Mouse (Mus musculus): Measurements from ENCODE around the gene Map2k6.

Map2k6 gene

DNA sequence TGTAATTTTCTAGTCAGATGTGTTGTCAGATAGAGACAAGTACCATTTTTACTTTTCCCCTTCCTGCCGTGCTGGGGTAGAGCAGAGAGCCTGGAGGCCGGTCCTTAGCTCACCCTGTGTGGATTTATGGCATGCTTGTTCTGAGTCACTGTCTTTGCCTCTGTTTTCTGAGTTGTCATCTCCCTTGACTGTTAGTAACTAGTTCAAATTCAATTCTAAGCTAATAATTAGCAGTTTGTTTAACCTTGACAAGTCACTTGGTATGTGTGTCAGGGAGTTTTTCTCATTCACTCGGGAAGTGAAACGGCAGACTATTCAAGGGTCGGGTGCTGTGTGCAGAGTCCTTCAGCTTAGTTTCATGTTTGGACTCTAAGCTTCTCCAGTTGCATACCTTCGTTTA, 86.2 kb downstream of the Map2k6 start:
- WGBS = 88% methylated on average over 6 of the region's 6 CpGs

DNA sequence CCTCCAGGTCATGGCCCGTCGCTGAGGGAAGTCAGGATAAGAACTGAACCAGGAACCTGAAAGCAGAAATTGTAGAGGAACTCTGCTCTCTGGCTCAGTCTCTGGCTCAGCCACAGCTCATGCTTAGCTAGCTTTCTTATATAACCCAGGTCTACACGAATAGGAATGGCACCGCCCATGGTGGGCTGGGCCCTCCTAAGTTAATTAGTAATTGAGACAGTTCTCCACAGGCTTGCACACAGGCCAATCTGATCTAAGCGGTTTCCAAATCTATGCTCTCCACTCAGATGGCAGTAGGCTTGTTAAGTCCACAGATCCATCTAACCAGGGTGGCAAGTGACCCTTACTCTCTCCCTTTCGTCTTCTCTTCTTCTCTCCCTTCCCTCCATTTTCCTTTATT, 88.9 kb downstream of the Map2k6 start:
- 97% methylated on average over 6 of the region's 6 CpGs for WGBS

DNA sequence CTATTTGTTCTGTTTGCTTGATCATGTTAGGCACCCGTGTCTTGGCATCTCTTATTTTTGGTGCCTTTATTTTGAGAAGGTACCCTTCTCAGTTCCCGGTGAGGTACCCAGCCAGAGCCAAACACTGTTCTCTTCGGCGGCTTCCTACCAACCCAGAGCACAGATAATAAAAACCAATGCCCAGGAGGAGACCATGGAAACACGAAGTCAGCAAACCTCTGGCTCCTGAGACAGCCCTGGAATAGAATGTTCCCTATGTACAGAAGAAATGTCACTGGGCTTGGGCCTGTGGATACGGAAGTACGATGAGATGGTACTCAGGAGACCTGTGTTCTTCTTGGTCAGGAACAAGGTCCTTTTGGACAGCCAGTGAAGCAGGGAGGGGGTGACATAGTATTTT, 89.4 kb downstream of the Map2k6 start:
- 95% methylated on average over 7 of the region's 7 CpGs for WGBS

GRCm38 (mm10) chr11:110495323-110496060, 96.6 kb downstream of the Map2k6 start:
- WGBS = 70% methylated on average over 4 of the region's 4 CpGs

DNA sequence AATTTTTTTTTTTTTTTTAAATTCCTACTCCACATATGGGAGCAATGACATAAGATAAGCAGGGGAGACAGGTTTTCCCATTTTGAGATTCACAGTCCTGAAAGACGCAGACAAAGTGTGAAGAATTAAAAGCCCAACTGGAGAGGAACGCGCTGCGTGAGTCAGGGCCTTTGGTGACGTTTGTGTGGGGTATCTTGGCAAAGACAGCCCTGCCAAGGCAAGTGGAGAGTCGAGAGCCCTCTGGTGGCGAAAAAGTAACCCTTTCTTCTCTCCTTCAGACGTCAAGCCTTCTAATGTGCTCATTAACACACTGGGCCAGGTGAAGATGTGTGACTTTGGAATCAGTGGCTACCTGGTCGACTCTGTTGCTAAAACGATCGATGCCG, 97.1 kb downstream of the Map2k6 start:
- 46% methylated on average over 12 of the region's 12 CpGs for WGBS

DNA sequence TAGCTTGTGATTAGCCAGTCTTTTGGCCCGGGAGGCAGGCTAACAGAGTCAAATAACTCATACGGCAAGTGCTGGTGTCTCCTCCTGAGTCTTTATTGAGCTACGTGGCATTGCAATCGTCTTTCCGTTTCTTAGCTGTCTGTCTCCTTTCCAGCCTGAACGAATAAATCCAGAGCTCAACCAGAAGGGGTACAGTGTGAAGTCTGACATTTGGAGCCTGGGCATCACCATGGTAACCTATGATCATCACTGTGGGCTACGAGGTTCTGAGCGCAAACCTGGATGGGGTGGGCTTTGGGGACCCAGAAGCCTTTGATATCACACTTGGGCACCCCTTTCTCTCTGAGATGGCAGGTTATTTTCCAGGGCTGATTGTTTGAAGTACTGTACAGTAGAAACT, 98.8 kb downstream of the Map2k6 start:
- WGBS = 61% methylated on average over 8 of the region's 8 CpGs

DNA sequence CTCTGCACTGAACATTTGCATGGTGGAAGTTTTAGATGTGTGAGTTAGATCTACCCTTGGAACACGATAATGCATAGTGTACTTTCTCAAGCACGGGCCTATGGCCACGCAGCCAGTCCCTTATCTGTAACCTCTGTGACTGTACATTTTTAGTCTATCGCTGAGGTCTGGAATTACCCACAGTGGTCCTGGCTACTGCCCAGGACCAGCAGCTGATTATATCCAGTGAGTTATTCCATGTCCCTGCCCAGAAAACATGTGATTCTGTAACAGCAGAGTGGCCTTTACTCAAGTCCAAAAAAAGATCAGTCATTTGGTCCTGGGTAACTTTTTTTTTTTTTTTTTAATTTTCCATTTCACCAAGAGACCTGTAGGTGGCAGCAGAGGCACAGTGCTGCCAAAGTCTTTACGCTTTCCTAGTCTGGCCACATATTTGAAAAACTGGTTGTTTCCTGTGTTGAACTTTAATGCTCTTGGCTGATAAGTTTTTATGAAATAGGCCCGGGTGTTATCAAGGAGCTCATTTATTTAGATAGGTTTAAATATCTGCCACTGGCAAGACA, 99.8 kb downstream of the Map2k6 start:
- 33% methylated on average over 6 of the region's 6 CpGs for WGBS

- 86% methylated on average over 11 of the region's 11 CpGs for WGBS
These were observed 104.2 kb downstream of the Map2k6 start for GRCm38 (mm10) chr11:110502937-110503670.

- WGBS = 63% methylated on average over 7 of the region's 7 CpGs
These were observed 112.5 kb downstream of the Map2k6 start for GRCm38 (mm10) chr11:110511466-110511865.

DNA sequence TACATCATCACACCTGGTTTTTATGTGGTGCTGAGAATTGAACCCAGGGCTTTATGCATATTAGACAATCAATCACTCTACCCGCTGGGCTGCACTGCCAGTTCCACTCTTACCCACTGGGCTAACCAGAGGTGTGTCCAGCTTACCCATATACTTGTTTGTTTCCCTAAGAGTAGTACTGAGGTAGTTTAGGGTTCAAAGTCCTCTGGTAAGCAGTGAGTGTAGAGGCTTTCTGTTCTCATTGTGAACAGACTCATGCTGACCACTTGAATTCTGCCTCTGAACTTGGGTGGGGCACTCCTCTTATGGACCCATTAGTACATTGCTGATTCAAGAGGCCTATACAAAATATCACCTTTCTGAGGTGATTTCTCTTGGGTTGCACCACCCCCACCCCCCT, 119.7 kb downstream of the Map2k6 start:
- WGBS = 97% methylated on average over 1 of the region's 1 CpGs

DNA sequence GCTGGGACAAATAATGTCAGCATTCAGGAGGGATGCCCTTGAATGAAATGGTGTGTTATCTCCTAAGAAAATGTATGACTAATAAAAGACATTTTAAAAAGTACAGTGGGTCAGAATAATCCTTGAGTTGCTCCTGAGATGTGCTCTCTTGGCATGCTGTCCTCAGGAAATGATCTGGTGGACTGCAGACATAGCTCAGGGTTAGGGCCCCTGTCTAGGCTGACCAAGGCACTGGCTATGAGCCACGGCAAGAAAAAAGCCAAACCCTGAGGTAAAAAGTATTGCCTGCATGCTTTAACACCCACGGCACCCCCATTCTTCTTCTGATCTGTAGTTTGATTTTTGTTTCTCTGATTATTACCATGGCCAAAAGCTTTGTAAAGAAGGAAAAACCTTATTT, 124.0 kb downstream of the Map2k6 start:
- WGBS = 96% methylated on average over 2 of the region's 2 CpGs

- WGBS = 79% methylated on average over 4 of the region's 4 CpGs
These were observed 127.2 kb downstream of the Map2k6 start for GRCm38 (mm10) chr11:110526156-110526555.

GRCm38 (mm10) chr11:110531087-110531486, 132.2 kb downstream of the Map2k6 start:
- WGBS = 84% methylated on average over 7 of the region's 7 CpGs

DNA sequence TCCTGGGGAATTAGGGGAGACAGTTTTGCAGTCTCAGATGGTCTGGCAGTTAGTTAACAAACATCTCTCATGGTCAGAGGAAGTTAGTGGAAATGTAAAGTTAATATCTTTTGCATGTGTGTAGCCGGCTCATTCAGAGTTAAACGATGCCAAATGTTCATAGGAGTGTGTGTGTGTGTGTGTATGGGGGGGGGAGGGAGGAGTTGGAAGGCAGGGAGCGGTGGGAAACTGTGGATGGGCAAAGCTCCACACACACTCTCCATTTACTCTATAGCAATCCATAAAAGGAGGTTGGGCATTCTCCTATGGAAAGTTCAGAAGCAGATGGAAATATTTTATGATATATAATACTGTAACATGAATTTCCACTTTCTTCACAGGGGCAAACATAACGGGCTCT, 135.9 kb downstream of the Map2k6 start:
- 77% methylated on average over 4 of the region's 4 CpGs for WGBS

DNA sequence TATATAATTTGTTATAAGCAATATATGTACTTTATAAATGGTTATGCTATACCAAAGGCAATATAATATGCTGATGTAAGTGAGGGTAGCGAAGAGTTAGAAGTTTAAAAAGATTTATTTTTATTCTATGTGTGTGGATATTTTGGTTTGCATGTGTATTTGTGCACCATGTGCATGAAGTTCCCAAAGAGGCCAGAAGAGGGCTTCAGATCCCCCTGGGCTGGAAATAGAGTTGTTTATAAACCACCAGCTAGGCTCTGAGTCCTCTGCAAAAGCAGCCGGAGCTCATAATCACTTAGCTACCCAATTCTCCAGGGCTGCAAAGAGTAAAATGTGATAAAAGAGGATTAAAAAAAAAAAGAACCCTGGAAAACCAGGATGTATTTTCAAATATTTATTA, 137.6 kb downstream of the Map2k6 start:
- WGBS = 87% methylated on average over 2 of the region's 2 CpGs

GRCm38 (mm10) chr11:110537602-110538001, 138.7 kb downstream of the Map2k6 start:
- 5% methylated on average over 15 of the region's 15 CpGs for WGBS

DNA sequence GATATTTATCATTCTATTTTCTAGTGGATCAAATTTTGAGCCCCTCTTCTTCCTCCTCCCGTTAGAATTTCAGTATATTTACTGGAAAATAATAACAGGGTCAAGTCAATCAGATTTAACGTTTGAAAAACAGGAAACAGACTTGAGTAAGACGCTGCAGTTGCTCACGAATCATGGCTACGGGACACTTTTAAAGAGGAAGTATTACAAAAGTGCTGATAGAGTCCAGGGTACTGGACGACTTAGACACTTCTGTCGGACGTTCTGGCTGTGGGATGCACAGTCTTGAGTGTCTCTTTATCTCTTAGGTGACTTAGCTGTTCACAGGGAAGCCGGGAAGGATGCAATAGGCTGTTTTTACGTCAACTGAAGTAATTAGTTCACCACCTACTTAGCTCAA, 139.3 kb downstream of the Map2k6 start:
- WGBS = 72% methylated on average over 10 of the region's 10 CpGs

DNA sequence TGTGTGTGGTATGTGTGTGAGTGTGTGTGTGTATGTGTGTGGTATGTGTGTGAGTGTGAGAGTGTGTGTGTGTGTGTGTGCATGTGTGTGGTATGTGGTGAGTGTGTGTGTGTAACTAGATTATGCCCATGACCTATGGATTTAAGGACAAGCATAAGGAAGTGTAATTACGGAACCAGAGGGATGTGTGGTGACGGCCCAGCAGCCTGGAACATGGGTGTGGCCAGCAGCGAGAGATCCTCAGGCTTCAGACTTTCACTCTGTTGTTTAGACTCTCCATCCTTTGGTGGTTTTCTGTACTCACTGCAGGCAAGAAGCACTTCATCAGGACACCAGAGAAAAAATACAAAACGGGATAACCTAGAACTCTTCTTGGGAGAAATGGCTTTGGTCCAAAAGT, 143.0 kb downstream of the Map2k6 start:
- WGBS = 66% methylated on average over 4 of the region's 4 CpGs

- WGBS = 66% methylated on average over 11 of the region's 11 CpGs
These were observed 145.7 kb downstream of the Map2k6 start for GRCm38 (mm10) chr11:110544419-110545210.

GRCm38 (mm10) chr11:110545416-110545815, 146.5 kb downstream of the Map2k6 start:
- WGBS = 77% methylated on average over 3 of the region's 3 CpGs

GRCm38 (mm10) chr11:110551471-110551967, 152.6 kb downstream of the Map2k6 start:
- WGBS = 77% methylated on average over 12 of the region's 12 CpGs

Data from cerebral cortex, adult 2 months (tissue).